Mouse (Mus musculus) C2C12 (cell line): Measurements from ENCODE around the gene Trip6. TPM values are rescaled to one million over a fixed set of nuclear protein-coding genes. Genes with fewer than 3 reads are reported as not detected.
A peak's percentile ranks its signal among the peaks of the same experiment; 100 is the strongest.
"Not testable (repeated sequence)": the region's sequence is repeated elsewhere in the genome, so short reads cannot be mapped to it uniquely, and the experiment has no call there.

Experiments
- H3K27me3 ChIP-seq: one replicate; pipeline ENCODE4 v1.6.1; 2011; ENCODE audit not compliant: control insufficient read depth, insufficient read depth, insufficient read length
- H3K36me3 ChIP-seq: one replicate; pipeline ENCODE4 v1.6.1; 2011; ENCODE audit not compliant: control insufficient read depth, insufficient read depth
- H3K4me3 ChIP-seq: one replicate; pipeline ENCODE4 v1.5.1; 2011; ENCODE audit warnings: mild to moderate bottlenecking, control low read depth; ENCODE audit not compliant: poor library complexity, insufficient read depth, severe bottlenecking
- H3K79me2 ChIP-seq: one replicate; pipeline ENCODE4 v1.6.1; 2011; ENCODE audit not compliant: control insufficient read depth, insufficient read depth
- H3K79me3 ChIP-seq: one replicate; pipeline ENCODE4 v1.6.1; 2011; ENCODE audit warnings: low read depth, control low read depth
- H3ac ChIP-seq: one replicate; pipeline ENCODE3; 2011; ENCODE audit warnings: low read depth; ENCODE audit not compliant: control insufficient read depth, insufficient read length
- CEBPB ChIP-seq: IDR thresholded peaks from one replicate; pipeline ENCODE4 v1.6.1; 2011; ENCODE audit warnings: low read depth, mild to moderate bottlenecking, control low read depth, moderate library complexity
- CTCF ChIP-seq: IDR thresholded peaks from one replicate; pipeline ENCODE4 v1.5.1; 2011; ENCODE audit not compliant: control insufficient read depth, insufficient read depth, insufficient read length
- FOSL1 ChIP-seq: IDR thresholded peaks from one replicate; pipeline ENCODE4 v1.8.0; 2011; ENCODE audit warnings: mild to moderate bottlenecking, low read length; ENCODE audit not compliant: poor library complexity, insufficient read depth, severe bottlenecking
- MAX ChIP-seq: IDR thresholded peaks from one replicate; pipeline ENCODE4 v1.6.1; 2011; ENCODE audit warnings: mild to moderate bottlenecking, control low read depth
- MYOD1 ChIP-seq: IDR thresholded peaks from one replicate; pipeline ENCODE4 v1.6.1; 2011; ENCODE audit warnings: low read depth; ENCODE audit not compliant: control insufficient read depth, insufficient read length
- MYOG ChIP-seq: IDR thresholded peaks from one replicate; pipeline ENCODE4 v1.6.1; 2011; ENCODE audit not compliant: control insufficient read depth, insufficient read length; ENCODE audit errors: extremely low read depth
- USF1 ChIP-seq: IDR thresholded peaks from one replicate; pipeline ENCODE4 v1.6.1; 2011; ENCODE audit warnings: low read depth, mild to moderate bottlenecking, control low read depth, moderate library complexity
- polyA plus RNA-seq: library from polyadenylated mRNA; unstranded; fragments of >200 nt; fragmentation: generic; extraction: Trizol; gene quantifications from one replicate; pipeline ENCODE4 v1.2.1, GENCODE M21; 2012; ENCODE audit warnings: missing spikeins

Gene Trip6
- polyA plus RNA-seq, 1 experiment, result 80.0 TPM

- peaks cover 29% of the 10 kb centered on the region for H3K27me3 ChIP-seq
- TF ChIP-seq CEBPB (no peak), CTCF (no peak), MYOD1 (no peak), MYOG (no peak), FOSL1 (no peak), USF1 (no peak), MAX (no peak)
- H3ac ChIP-seq, result peak within 1 kb of the TSS; percentile 11
- no peaks in the 10 kb centered on the region for H3K79me3 ChIP-seq
- H3K4me3 ChIP-seq, result no peak within 1 kb of the TSS
- no peaks in the 10 kb centered on the region for H3K79me2 ChIP-seq
- H3K36me3 ChIP-seq, result no peaks in the 10 kb centered on the region
Measured at GRCm38 (mm10) chr5:137287032-137287952, 26.9 kb downstream of the Trip6 start, which contains the start of gene Ache. Gene Ache (plus strand): TSS chr5:137287519.

GRCm38 (mm10) chr5:137286655-137287031 lies 27.6 kb downstream of the Trip6 start:
- peaks cover 29% of the 10 kb centered on the region for H3K27me3 ChIP-seq
- H3K4me3 ChIP-seq, result no peak overlapping the region
- TF ChIP-seq CTCF (peak; percentile 93), CEBPB (no peak)

GRCm38 (mm10) chr5:137285986-137286385 lies 28.2 kb downstream of the Trip6 start:
- no peak overlapping the region for H3K4me3 ChIP-seq
- H3K36me3 ChIP-seq, result no peaks in the 10 kb centered on the region
- no peaks in the 10 kb centered on the region for H3K79me2 ChIP-seq
- no peak overlapping the region for H3ac ChIP-seq
- TF ChIP-seq MYOD1 (no peak), CEBPB (no peak), FOSL1 (no peak), MAX (no peak), MYOG (no peak), CTCF (no peak), USF1 (no peak)
- no peaks in the 10 kb centered on the region for H3K79me3 ChIP-seq
- H3K27me3 ChIP-seq, result peaks cover 29% of the 10 kb centered on the region

More at GRCm38 (mm10) chr5:137286655-137287031, 27.6 kb downstream of the Trip6 start:
- no peak overlapping the region for H3ac ChIP-seq
- no peaks in the 10 kb centered on the region for H3K79me3 ChIP-seq
- H3K79me2 ChIP-seq, result no peaks in the 10 kb centered on the region
- H3K36me3 ChIP-seq, result no peaks in the 10 kb centered on the region

GRCm38 (mm10) chr5:137285045-137285444 lies 29.2 kb downstream of the Trip6 start:
- H3K4me3 ChIP-seq, result no peak overlapping the region
- H3K27me3 ChIP-seq, result peaks cover 29% of the 10 kb centered on the region
- no peaks in the 10 kb centered on the region for H3K79me3 ChIP-seq
- H3K36me3 ChIP-seq, result no peaks in the 10 kb centered on the region
- H3ac ChIP-seq, result no peak overlapping the region
- H3K79me2 ChIP-seq, result no peaks in the 10 kb centered on the region
- TF ChIP-seq FOSL1 (no peak), MAX (no peak)

- not testable (repeated sequence) for H3K79me2 ChIP-seq, H3K79me3 ChIP-seq, H3ac ChIP-seq, H3K36me3 ChIP-seq, H3K4me3 ChIP-seq
- H3K27me3 ChIP-seq, result peaks cover 26% of the 10 kb centered on the region
Measured at GRCm38 (mm10) chr5:137284411-137284810, 29.8 kb downstream of the Trip6 start.

GRCm38 (mm10) chr5:137277360-137278342 lies 36.6 kb downstream of the Trip6 start:
- Histone ChIP-seq H3K4me3 (no peak overlapping the region), H3ac (no peak overlapping the region), H3K27me3 (peaks cover 7% of the 10 kb centered on the region), H3K36me3 (no peaks in the 10 kb centered on the region), H3K79me3 (no peaks in the 10 kb centered on the region), H3K79me2 (no peaks in the 10 kb centered on the region)
- peak; percentile 19 for TF ChIP-seq CTCF
- no peak for TF ChIP-seq CEBPB
- TF ChIP-seq MYOD1, result no peak
